Mouse (Mus musculus): ENCODE results near the gene Ptpn13.

DNA sequence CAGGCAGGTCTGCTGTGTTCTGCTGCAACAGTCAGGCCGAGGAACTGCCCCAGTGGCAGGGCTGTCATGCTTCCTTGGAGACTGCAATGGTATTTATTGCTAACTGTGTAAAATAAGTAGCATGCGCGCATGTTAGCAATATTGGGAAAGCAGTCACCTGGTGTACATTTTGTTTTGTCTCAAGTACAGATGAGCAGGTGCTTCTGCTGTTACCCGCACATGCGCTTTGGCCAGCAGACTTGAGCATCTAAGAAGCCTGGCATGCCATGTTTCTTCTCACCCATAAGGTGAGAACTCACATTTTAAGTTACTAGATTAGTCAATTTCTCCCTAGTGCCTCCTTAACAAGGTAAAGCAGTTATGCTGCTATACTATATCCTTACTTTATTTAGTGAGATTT is 72.1 kb downstream of the Ptpn13 start:
- no peak for TF ChIP-seq CTCF (IDR thresholded peaks at IDR 0.05; ENCODE audit: low read depth, low read length)
- TF ChIP-seq POLR2A (IDR thresholded peaks at IDR 0.05; ENCODE audit: borderline replicate concordance, low read depth, low read length), result no peak

Measured in bone marrow macrophage, adult 2 months (primary cell).